Mouse (Mus musculus) erythroblast, embryonic 14.5 days (primary cell): Measurements from ENCODE around the gene Spns2.

ENCODE experiments used
- GATA1 ChIP-seq: IDR thresholded peaks from 2 replicates; pipeline ENCODE4 v1.6.1; 2012; ENCODE audit warnings: low read length, inconsistent platforms, mixed read lengths
- TAL1 ChIP-seq: IDR thresholded peaks from 3 replicates; pipeline ENCODE4 v1.6.1; 2012; ENCODE audit warnings: low read length, inconsistent platforms, mixed read lengths

DNA sequence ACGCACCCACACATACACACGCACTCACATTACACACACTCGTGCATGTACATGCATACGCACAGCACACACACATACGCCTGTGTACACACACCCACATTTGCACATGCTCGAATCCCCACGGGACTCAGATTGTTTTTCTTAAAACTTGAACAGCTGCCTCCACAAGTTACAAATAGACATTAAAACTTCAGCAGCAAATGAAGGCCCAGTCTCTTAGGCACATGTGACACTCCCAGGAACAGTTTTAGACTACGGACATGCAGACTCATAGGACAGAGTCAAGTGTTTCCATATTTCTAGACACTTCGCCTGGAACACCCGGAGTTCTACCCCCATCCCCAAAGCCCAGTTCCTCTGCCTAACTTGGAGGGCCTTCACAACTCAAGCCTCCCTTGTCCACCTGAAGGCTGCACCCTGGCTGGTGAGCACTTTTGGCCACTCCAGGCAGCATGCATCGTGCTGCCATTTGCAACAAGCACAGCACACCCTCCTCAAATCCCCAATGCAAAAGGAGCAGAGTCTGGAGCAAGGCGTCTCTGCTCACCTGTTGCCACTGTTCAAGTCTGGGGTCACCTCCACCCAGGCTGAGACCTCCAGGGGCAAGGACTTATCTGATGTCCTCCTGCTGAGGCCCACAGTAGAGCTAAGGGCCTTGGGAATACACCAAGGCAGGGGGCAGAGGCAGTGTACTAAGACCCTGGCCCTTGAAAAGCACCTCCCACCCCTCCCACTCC is 79.9 kb downstream of the Spns2 start:
- TF ChIP-seq GATA1 = no peak
- TF ChIP-seq TAL1 = no peak
